Mouse (Mus musculus) CD4-positive, CD25-positive, alpha-beta regulatory T cell, adult 2 months (primary cell): ENCODE data around the gene Arf1.

ENCODE experiments used
- DNase-seq: peaks from one replicate; pipeline ENCODE4 v3.0.0-alpha.2; 2012; ENCODE audit warnings: low read depth, low spot score

Arf1 gene

DNA sequence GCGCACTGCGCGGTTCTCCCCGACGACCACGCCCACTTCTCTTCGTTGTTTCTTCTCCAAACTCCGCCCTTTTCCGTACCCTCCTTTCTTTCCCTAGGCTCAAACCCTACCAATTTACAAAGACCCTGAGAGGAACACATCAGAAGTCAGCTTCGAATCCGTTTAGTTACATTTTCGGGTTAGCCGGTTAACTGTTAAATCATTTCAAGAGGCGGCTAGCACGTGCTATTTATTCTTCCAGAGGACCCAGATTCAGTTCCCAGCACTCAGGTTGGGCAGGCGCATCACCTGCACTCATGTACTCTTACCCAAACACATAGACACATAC lies 36.0 kb downstream of the Arf1 start, which contains the start of gene Guk1:
Gene Guk1, minus strand, starts transcription at position 154 of the 328 bp plus-strand sequence.
- no peak for DNase-seq

DNA sequence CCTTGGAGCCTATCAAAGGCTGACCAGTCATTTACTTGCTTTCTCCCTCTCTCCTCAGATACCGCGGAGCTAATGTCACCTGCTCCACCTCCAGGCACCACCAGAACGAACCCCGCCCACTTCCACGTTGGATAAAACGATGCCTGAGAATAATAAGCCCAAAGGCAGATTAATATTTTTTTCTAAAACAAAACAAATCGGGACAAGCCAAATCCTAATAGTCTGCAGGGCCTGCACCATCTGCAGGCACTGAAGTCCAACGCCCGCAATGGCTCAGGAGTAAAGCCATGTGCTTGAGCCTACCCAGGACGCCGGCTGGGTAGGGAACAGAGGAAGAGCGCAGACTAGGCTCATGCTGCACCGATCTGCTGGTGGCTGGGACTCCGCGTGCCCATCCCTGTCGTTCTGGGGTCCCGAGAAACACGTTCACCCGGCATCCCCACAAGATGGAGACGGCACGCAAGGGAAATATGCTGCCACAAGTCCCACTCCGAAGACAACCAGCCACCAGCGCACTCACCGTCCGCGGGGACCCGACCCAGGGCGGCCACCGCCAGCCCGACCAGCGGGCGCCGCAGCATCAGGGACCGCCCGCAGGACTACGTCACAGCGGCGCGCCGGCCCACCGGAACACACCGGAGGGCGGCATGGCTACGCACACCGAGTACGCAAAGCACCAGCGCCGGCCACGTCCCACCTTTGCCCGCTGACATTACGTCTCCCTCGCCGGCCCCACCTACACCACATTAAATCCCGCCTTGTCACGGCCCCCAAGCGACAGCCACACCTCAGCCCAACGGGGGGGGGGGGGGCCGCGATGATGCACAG lies 36.6 kb downstream of the Arf1 start:
- DNase-seq = peak; percentile 97

- no peak for DNase-seq
Measured at GRCm38 (mm10) chr11:59187706-59188105, 40.4 kb downstream of the Arf1 start.

- no peak for DNase-seq
Measured at GRCm38 (mm10) chr11:59185490-59185889, 42.6 kb downstream of the Arf1 start.

- DNase-seq = peak; percentile 66
Measured at GRCm38 (mm10) chr11:59183821-59184220, 44.2 kb downstream of the Arf1 start.

DNA sequence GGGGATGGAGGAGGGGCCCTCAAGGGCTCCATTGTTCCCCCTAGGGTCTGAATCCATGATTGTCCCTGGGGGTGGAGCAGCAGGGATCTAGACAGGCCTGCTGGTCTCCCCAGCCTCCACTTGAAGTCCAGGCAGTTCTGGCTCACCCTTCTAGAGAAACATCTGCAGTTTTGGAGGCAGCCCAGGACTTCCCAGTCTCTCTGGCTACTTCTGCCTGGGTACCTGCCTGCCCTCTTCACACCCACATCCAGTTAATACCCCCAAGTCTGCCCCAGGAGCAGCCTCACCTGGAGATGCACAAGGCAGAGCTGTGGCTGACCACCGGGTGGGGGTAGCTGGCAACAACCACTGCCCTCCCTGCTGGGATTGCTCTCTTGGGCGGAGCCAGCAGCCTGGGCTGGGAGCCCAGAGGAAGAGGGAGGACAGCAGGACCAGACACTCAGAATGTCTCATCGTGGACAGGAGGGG lies 45.2 kb downstream of the Arf1 start, which contains the start of gene Gjc2:
Gene Gjc2, minus strand, starts transcription at position 350 of the 468 bp plus-strand sequence.
- DNase-seq = no peak

GRCm38 (mm10) chr11:59176921-59177320 lies 51.1 kb downstream of the Arf1 start:
- DNase-seq = no peak

DNA sequence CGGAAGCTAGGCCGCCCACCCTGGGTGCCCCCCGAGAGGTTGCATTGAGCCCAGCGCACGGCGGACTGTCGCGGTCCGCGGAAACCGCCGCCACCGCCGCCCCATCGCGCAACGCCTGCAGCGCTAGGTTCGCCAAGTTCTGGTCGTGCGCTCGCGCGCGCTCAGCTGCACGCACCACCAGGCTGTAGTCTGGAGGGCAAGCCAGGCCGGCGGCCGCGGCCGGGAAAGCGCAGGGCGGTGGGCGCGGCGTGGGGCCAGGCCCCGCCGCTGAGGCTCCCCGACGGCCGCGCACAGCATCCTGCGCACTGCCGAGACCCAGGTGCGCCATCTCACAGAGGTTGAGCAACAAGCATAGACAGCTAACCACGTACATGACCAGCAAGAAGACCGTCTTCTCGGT lies 51.6 kb downstream of the Arf1 start:
- no peak for DNase-seq

DNA sequence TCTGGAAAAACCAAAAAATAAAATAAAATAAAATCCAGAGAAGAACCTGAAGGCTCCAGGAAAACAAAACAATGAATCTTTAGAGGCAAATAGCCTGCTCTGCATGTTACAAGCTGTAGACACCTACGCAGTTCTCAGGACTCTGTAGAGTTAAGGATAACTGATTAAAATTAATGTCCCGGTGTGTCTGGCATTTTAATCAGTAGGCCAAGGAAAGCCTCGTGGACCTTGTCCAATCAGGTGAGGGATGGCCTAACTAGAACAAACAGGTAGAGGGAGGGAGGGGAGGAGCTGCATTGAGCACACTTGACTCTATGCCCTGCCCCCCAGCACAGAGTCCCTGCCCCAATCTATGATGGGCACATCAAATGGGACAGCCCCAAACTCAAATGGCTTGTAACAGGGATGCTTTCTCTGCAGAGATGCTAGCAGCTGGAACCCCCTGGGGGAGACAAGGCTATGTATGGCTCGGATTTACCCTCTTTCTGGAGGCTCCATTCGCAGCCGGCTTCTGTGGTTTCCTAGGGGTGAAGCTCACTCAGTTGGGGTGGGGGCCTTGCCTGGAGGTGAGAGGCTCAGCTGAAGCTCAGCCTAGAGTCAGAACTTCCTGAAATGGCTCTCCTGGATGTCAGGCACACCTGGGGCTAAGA lies 53.8 kb downstream of the Arf1 start:
- DNase-seq = no peak

DNA sequence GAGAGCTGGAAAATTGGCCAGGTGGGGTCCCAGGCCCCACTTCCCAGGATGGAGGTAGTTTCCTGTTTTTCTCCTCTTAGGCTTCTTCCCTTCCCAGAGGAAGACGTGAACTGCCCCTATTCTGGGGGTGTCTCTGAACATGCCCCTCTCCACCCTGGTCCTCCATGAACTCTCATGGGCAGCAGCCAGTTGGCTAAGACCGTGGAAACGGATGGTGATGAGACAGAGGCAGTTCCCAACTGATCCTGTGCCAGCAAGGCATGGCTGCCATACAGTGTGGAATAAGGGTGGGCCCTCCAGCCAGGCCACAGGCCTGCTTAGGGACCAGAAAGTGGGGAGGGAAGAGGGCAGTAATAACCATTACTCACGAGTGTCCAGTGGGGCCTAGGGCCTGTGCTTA lies 57.5 kb downstream of the Arf1 start:
- no peak for DNase-seq

DNA sequence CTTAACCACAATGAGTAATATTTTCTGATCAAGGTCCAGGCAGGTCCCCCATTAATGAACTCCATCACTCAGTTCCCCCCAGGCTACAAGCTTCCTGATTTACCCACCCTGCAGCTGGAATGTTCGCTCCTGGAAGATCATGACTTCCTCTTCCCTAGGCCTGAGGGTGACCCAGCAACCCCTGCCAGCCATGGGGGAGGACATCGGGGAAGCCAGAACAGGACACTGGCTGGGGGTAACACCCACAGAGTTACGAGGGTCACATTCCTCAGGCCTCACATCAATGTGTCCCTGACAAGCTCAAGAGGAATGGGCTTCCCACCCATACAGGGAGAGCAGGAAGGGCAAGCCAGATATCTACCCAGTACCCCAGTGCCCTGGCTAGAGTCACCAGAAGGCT lies 58.3 kb downstream of the Arf1 start:
- no peak for DNase-seq

DNA sequence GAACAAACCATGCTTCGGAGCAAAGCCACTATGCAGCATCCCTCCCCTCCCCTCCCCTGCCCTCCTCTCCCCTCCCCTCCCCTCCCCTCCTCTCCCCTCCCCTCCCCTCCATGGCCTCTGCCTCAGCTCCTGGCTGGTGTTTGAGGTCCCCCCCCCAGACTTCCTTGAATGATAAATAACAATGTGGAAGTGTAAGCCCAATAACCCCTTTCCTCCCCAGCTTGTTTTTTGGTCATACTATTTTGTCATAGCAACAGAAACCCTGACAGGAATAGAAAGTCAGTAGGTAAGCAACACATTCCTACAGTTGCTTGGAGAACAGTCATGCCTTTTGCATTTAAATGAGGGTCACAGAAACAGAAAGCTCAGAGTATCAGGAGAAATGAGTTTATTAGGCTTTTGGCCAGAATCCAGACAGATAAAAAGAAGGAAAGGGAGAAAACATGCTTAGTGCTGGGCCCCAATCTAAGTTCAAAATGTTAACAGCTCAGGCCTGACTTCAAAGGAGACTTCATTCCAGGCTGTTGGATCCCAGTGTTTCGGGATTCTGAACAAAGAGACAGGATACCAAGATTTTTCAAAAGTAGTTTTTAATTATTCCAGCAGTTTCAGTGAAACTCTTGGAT lies 62.3 kb downstream of the Arf1 start:
- DNase-seq = no peak

GRCm38 (mm10) chr11:59164384-59164783 lies 63.7 kb downstream of the Arf1 start:
- DNase-seq = peak; percentile 12

- DNase-seq = peak; percentile 99
Measured at GRCm38 (mm10) chr11:59163255-59164236, 64.5 kb downstream of the Arf1 start, which contains the start of gene Iba57. Gene Iba57 (minus strand): TSS chr11:59163739.

- DNase-seq = peak; percentile 23
Measured at GRCm38 (mm10) chr11:59162443-59163254, 65.4 kb downstream of the Arf1 start.
